Mouse (Mus musculus): Measurements from ENCODE around the gene Sstr3.

- TF ChIP-seq CTCF (IDR thresholded peaks at IDR 0.05; ENCODE audit: insufficient read depth, low read depth, low read length) (no peak), POLR2A (IDR thresholded peaks at IDR 0.05; ENCODE audit: insufficient read depth, low read depth, low read length) (no peak)
Observed at GRCm38 (mm10) chr15:78521331-78521730, 23.2 kb downstream of the Sstr3 start.
